Mouse (Mus musculus) spleen, adult 2 months (tissue): Measurements from ENCODE around the gene Zfp575.

Source experiments
- CTCF ChIP-seq: fragments of 200-500 bp; IDR thresholded peaks from 2 replicates; pipeline ENCODE4 v1.5.1; 2011; ENCODE audit warnings: mild to moderate bottlenecking, inconsistent platforms; ENCODE audit not compliant: insufficient read depth, insufficient read length, insufficient replicate concordance; ENCODE audit errors: extremely low read depth
- POLR2A ChIP-seq: fragments of 200-500 bp; IDR thresholded peaks from 2 replicates; pipeline ENCODE4 v1.6.1; 2011; ENCODE audit warnings: low read depth, low read length, inconsistent platforms

DNA sequence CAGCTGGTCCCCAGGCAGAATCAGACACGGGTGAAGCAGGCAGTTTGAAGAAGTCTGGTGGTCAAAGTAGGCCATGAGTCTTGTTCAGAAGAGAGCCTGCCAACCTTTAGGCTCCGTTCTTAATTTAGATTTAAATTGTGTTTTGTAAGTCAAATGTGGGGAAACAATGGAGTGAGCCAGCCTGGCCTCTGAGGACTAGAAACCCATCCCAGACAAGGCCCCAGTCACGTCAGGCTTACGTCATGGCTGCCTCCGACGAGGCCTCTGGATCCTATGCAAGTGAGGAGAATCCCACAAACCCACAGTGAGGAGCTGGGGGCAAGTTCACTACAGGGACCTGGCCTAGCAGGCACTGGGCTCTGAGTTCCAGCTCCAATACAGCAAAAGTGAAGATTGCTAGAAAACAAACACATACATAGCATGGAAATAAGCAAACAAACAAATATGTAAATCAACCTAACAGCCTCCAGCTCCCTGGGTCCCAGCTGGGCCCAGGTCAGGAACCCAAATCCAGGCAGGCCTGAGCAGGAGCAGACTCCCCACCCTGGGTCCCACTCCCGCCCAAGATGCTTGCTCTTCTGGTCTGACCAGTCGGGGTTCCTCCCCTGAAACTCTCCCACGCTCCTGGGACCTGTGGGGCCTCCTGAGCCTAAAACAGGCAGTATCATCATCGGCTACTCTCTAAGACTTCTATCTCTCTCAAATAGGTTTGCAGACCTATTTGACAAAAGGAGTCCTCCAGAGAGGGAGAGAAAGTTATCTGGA lies 42.9 kb upstream of the Zfp575 start:
- TF ChIP-seq POLR2A (no peak), CTCF (no peak)
